Mouse (Mus musculus): Measurements from ENCODE around the gene Snx5. TPM values are rescaled to one million over a fixed set of nuclear protein-coding genes. Genes with fewer than 3 reads are reported as not detected.
A peak's percentile ranks its signal among the peaks of the same experiment; 100 is the strongest.

The Snx5 gene
- total RNA-seq, 2 experiments from 2014 or later = 64.5 to 79.8 TPM

- no peak for DNase-seq
These were observed 42.0 kb downstream of the Snx5 start for GRCm38 (mm10) chr2:144228521-144229346.

- no peak for DNase-seq
These were observed 43.7 kb downstream of the Snx5 start for GRCm38 (mm10) chr2:144226906-144227586.

GRCm38 (mm10) chr2:144224351-144224750 is 46.4 kb downstream of the Snx5 start:
- DNase-seq = no peak

GRCm38 (mm10) chr2:144215601-144216000 is 55.1 kb downstream of the Snx5 start:
- no peak for DNase-seq

GRCm38 (mm10) chr2:144215195-144215594 is 55.5 kb downstream of the Snx5 start:
- DNase-seq = peak; percentile 47

GRCm38 (mm10) chr2:144214508-144215185 is 56.1 kb downstream of the Snx5 start:
- no peak for DNase-seq

- DNase-seq = no peak
These were observed 56.9 kb downstream of the Snx5 start for GRCm38 (mm10) chr2:144213803-144214202.

- DNase-seq = no peak
These were observed 61.3 kb downstream of the Snx5 start for GRCm38 (mm10) chr2:144209425-144209824.

- DNase-seq = no peak
These were observed 63.3 kb downstream of the Snx5 start for GRCm38 (mm10) chr2:144207365-144207764.

GRCm38 (mm10) chr2:144203001-144203400 is 67.7 kb downstream of the Snx5 start:
- DNase-seq = no peak

GRCm38 (mm10) chr2:144202567-144202966 is 68.1 kb downstream of the Snx5 start:
- no peak for DNase-seq

GRCm38 (mm10) chr2:144202151-144202550 is 68.6 kb downstream of the Snx5 start:
- no peak for DNase-seq

Other genes starting within 250 kb of the Snx5 start
- gene Banf2, start 237.8 kb downstream of the Snx5 start, total RNA-seq (2021) = not detected
- gene Mgme1, start 243 bp downstream of the Snx5 start, total RNA-seq (2021) = 1 to 10 TPM; 5.9 to 6.3 TPM
- gene Ovol2, start 61.2 kb upstream of the Snx5 start, total RNA-seq (2021) = not detected
- 10 to 100 TPM; 21.9 to 22.3 TPM for gene Kat14, start 98.1 kb upstream of the Snx5 start, total RNA-seq (2021)
- 1 to 10 TPM; 3.2 to 9.1 TPM for gene Pet117, start 98.1 kb upstream of the Snx5 start, total RNA-seq (2021)